In genomic region chr4:151919135-151919840, GRCm38 (mm10) we compare ENCODE assay signal across 12 mouse cellular contexts. TPM values are rescaled to one million over a fixed set of nuclear protein-coding genes. Genes with fewer than 3 reads are reported as not detected.
A peak's percentile ranks its signal among the peaks of the same experiment; 100 is the strongest.
DNase-seq lines count a peak whose midpoint lies in the region; ATAC-seq lines count a peak whose summit lies in the region.
"Had no signal": no experiment of that assay in that cellular context is flagged by ENCODE, and none has a peak within 500 bp of the region (broad histone marks: within the 10 kb centered on the region; RNA-seq: fewer than 3 reads in every experiment).

No protein-coding gene starts in this region.

- H3K4me1 ChIP-seq in heart, embryonic 10.5 days, result peaks cover 13% of the 10 kb centered on the region; the same call in 1 of the 2 replicates
- peaks cover 5% of the 10 kb centered on the region; the same call in 1 of the 2 replicates for H3K4me1 ChIP-seq in midbrain, embryonic 12.5 days
- H3K4me1 ChIP-seq in midbrain, embryonic 15.5 days, result 0 out of 2 replicates have a peak, but pooled peaks cover 5% of the 10 kb centered on the region
- peaks cover 4% of the 10 kb centered on the region; the same call in 1 of the 2 replicates for H3K4me1 ChIP-seq in limb, embryonic 15.5 days
- H3K4me1 ChIP-seq: neural tube, embryonic 12.5 days had no signal

- ATAC-seq in midbrain, embryonic 12.5 days (ENCODE audit: low FRiP score, low read depth), result no peak
- no peak for ATAC-seq in midbrain, embryonic 15.5 days (replicated peaks)
- no peak for ATAC-seq in limb, embryonic 15.5 days (ENCODE audit: insufficient number of reproducible peaks, low FRiP score, low TSS enrichment, low read depth)

- intact Hi-C loops in heart, postnatal 10 days (cut with DNase I), result no loop called here

- 0 out of 2 replicates have a peak overlapping the region, but pooled peaks have one; percentile 36 for H3K4me3 ChIP-seq in heart, embryonic 10.5 days
- H3K4me3 ChIP-seq in midbrain, embryonic 12.5 days, result no peak overlapping the region
- H3K4me3 ChIP-seq in midbrain, embryonic 15.5 days, result no peak overlapping the region
- 0 out of 2 replicates have a peak overlapping the region, but pooled peaks have one; percentile 26 for H3K4me3 ChIP-seq in limb, embryonic 15.5 days
- H3K4me3 ChIP-seq: neural tube, embryonic 12.5 days had no signal

- H3K36me3 ChIP-seq in heart, embryonic 10.5 days, result 0 out of 2 replicates have a peak, but pooled peaks cover 2% of the 10 kb centered on the region
- no peaks in the 10 kb centered on the region for H3K36me3 ChIP-seq in midbrain, embryonic 12.5 days
- H3K36me3 ChIP-seq in midbrain, embryonic 15.5 days (replicated peaks), result no peaks in the 10 kb centered on the region
- H3K36me3 ChIP-seq in limb, embryonic 15.5 days, result no peaks in the 10 kb centered on the region
- H3K36me3 ChIP-seq: kidney, embryonic 15.5 days; neural tube, embryonic 12.5 days had no signal

- DNase-seq in heart, embryonic 10.5 days (ENCODE audit: low spot score), result no peak
- DNase-seq in heart, postnatal 10 days, result no peak
- no peak for DNase-seq in c-Kit-positive CD71-positive TER-119-positive erythroid progenitor cells, embryonic 14.5 days (ENCODE audit: low spot score)
- DNase-seq in T-cell, adult 2 months (ENCODE audit: low spot score), result no peak
- DNase-seq: adrenal gland, adult 2 months; cerebellum, adult 9-11 months; thymus, postnatal 25 days had no signal

- H3K27me3 ChIP-seq in heart, embryonic 10.5 days (ENCODE audit: insufficient read depth, poor library complexity, severe bottlenecking), result no peaks in the 10 kb centered on the region
- H3K27me3 ChIP-seq in midbrain, embryonic 12.5 days, result no peaks in the 10 kb centered on the region
- no peaks in the 10 kb centered on the region for H3K27me3 ChIP-seq in midbrain, embryonic 15.5 days (replicated peaks)
- H3K27me3 ChIP-seq in limb, embryonic 15.5 days, result no peaks in the 10 kb centered on the region
- H3K27me3 ChIP-seq: kidney, embryonic 15.5 days; neural tube, embryonic 12.5 days had no signal

- H3K9me3 ChIP-seq in heart, embryonic 10.5 days, result no peaks in the 10 kb centered on the region; the same call in 1 of the 2 replicates
- 0 out of 2 replicates have a peak, but pooled peaks cover 2% of the 10 kb centered on the region for H3K9me3 ChIP-seq in midbrain, embryonic 12.5 days
- H3K9me3 ChIP-seq in midbrain, embryonic 15.5 days, result no peaks in the 10 kb centered on the region
- H3K9me3 ChIP-seq in limb, embryonic 15.5 days, result no peaks in the 10 kb centered on the region
- H3K9me3 ChIP-seq: neural tube, embryonic 12.5 days had no signal

- no peak overlapping the region for H3K9ac ChIP-seq in midbrain, embryonic 12.5 days (replicated peaks)
- H3K9ac ChIP-seq in midbrain, embryonic 15.5 days, result no peak overlapping the region
- H3K9ac ChIP-seq in limb, embryonic 15.5 days, result no peak overlapping the region
- H3K9ac ChIP-seq: kidney, embryonic 15.5 days; neural tube, embryonic 12.5 days had no signal

- 70% methylated on average over 20 of the region's 20 CpGs for WGBS in heart, embryonic 10.5 days
- 82% methylated on average over 20 of the region's 20 CpGs for WGBS in midbrain, embryonic 12.5 days
- 79% methylated on average over 20 of the region's 20 CpGs for WGBS in midbrain, embryonic 15.5 days
- WGBS in limb, embryonic 15.5 days, result 62% methylated on average over 20 of the region's 20 CpGs

- H3K27ac ChIP-seq in heart, embryonic 10.5 days, result no peak overlapping the region
- no peak overlapping the region for H3K27ac ChIP-seq in midbrain, embryonic 12.5 days (replicated peaks)
- H3K27ac ChIP-seq in midbrain, embryonic 15.5 days, result no peak overlapping the region
- H3K27ac ChIP-seq in limb, embryonic 15.5 days, result no peak overlapping the region
- H3K27ac ChIP-seq: neural tube, embryonic 12.5 days had no signal

- peak overlapping the region; percentile 44; the same call in 1 of the 2 replicates for H3K4me2 ChIP-seq in midbrain, embryonic 12.5 days (replicated peaks)
- no peak overlapping the region for H3K4me2 ChIP-seq in midbrain, embryonic 15.5 days
- H3K4me2 ChIP-seq in limb, embryonic 15.5 days, result no peak overlapping the region

RNA-seq across cellular contexts. Expression of gene Dnajc11, which starts 14.2 kb away (rescaled TPM):
- 80.5 and 85.8 TPM in 2 replicates for polyA plus RNA-seq in heart, embryonic 10.5 days (2016; fragmentation: Nextera tagmentation; extraction: Ambion mirVana)
- 100 to 1,000 TPM in 1 of 2 experiments, 10 to 100 TPM in 1; 98.5 to 107 TPM for total RNA-seq in heart, postnatal 10 days (2021)
- 84.4 and 89.8 TPM in 2 replicates for polyA plus RNA-seq in midbrain, embryonic 12.5 days (2016; fragmentation: Nextera tagmentation; extraction: Ambion mirVana)
- polyA plus RNA-seq in midbrain, embryonic 15.5 days (2015; fragmentation: Nextera tagmentation; extraction: Ambion mirVana), result 89.4 and 92.5 TPM in 2 replicates
- polyA plus RNA-seq in limb, embryonic 15.5 days (2015; fragmentation: Nextera tagmentation; extraction: Ambion mirVana), result 58.3 and 61.6 TPM in 2 replicates

RNA-seq across cellular contexts. Expression of gene Camta1, which starts 57.6 kb away (rescaled TPM):
- 115 and 123 TPM in 2 replicates for polyA plus RNA-seq in heart, embryonic 10.5 days (2016; fragmentation: Nextera tagmentation; extraction: Ambion mirVana)
- total RNA-seq in heart, postnatal 10 days (2021), result 100 to 1,000 TPM; 180 to 183 TPM
- 135 and 152 TPM in 2 replicates for polyA plus RNA-seq in midbrain, embryonic 12.5 days (2016; fragmentation: Nextera tagmentation; extraction: Ambion mirVana)
- 145 and 156 TPM in 2 replicates for polyA plus RNA-seq in midbrain, embryonic 15.5 days (2015; fragmentation: Nextera tagmentation; extraction: Ambion mirVana)
- 65.7 and 66.4 TPM in 2 replicates for polyA plus RNA-seq in limb, embryonic 15.5 days (2015; fragmentation: Nextera tagmentation; extraction: Ambion mirVana)

Comparison
In these comparisons a context has a peak if more than half of its experiments do, and no peak if none do; other contexts are left out.
1. H3K4me3 ChIP-seq: peak in heart, embryonic 10.5 days (single experiment) and limb, embryonic 15.5 days (single experiment); none in midbrain, embryonic 12.5 days (single experiment) and midbrain, embryonic 15.5 days (single experiment).